Mouse (Mus musculus) bone marrow, adult 2 months (tissue): Measurements from ENCODE around the gene Poglut1.
A peak's percentile ranks its signal among the peaks of the same experiment; 100 is the strongest.

Experiments used
- CTCF ChIP-seq: fragments of 200-500 bp; IDR thresholded peaks from 2 replicates; pipeline ENCODE4 v1.5.1; 2011; ENCODE audit warnings: low read length, control low read depth; ENCODE audit not compliant: control insufficient read depth, insufficient read depth
- POLR2A ChIP-seq: fragments of 200-500 bp; IDR thresholded peaks from 2 replicates; pipeline ENCODE4 v1.6.1; 2011; ENCODE audit warnings: low read depth, mild to moderate bottlenecking, control low read depth, low read length, borderline replicate concordance; ENCODE audit not compliant: control insufficient read depth

- TF ChIP-seq CTCF (no peak), POLR2A (peak; percentile 83)
Measured at GRCm38 (mm10) chr16:38562131-38562967, 12.3 kb upstream of the Poglut1 start.
